ENCODE assay signal across 8 mouse cellular contexts in genomic region chr11:115722638-115723037, GRCm38 (mm10). TPM values are rescaled to one million over a fixed set of nuclear protein-coding genes. Genes with fewer than 3 reads are reported as not detected.
DNase-seq lines count a peak whose midpoint lies in the region; ATAC-seq and TF ChIP-seq lines count a peak whose summit lies in the region.

No protein-coding gene starts in this region.

- no peaks in the 10 kb centered on the region for H3K9me3 ChIP-seq in forebrain, embryonic 14.5 days (replicated peaks; ENCODE audit: control insufficient read depth, low read length)
- H3K9me3 ChIP-seq in lung, embryonic 16.5 days (ENCODE audit: control insufficient read depth, low read length): no peaks in the 10 kb centered on the region

- no peak overlapping the region for H3K27ac ChIP-seq in forebrain, embryonic 14.5 days (ENCODE audit: low read depth, low read length)
- no peak overlapping the region for H3K27ac ChIP-seq in layer of hippocampus, adult 2 months
- H3K27ac ChIP-seq in lung, embryonic 16.5 days (ENCODE audit: low read length): peak overlapping the region; percentile 35

- WGBS in forebrain, embryonic 14.5 days: 17% methylated on average over 14 of the region's 14 CpGs
- WGBS in lung, embryonic 16.5 days: 12% methylated on average over 14 of the region's 14 CpGs

- H3K36me3 ChIP-seq in forebrain, embryonic 14.5 days (ENCODE audit: control insufficient read depth, insufficient read depth, low read length): no peaks in the 10 kb centered on the region
- no peaks in the 10 kb centered on the region for H3K36me3 ChIP-seq in lung, embryonic 16.5 days (ENCODE audit: control insufficient read depth, insufficient read depth, low read length)

- DNase-seq in ES-CJ7 (ENCODE audit: low read depth, low spot score): peak; percentile 81
- peak; percentile 83 for DNase-seq in forebrain, embryonic 14.5 days (ENCODE audit: low spot score)
- peak; percentile 70 for DNase-seq in heart, postnatal 25 days (ENCODE audit: low spot score)
- DNase-seq in layer of hippocampus, adult 2 months (ENCODE audit: low spot score in 2 of 2): peak; percentile 70 to 85
- DNase-seq in retina, embryonic 14.5 days (ENCODE audit: low spot score): peak; percentile 88
- DNase-seq in thymus, postnatal 4 days: peak; percentile 87

- H3K4me1 ChIP-seq in forebrain, embryonic 14.5 days (ENCODE audit: control insufficient read depth, insufficient read depth, low read length): no peaks in the 10 kb centered on the region
- H3K4me1 ChIP-seq in lung, embryonic 16.5 days (replicated peaks; ENCODE audit: control insufficient read depth, insufficient read depth, low read length): no peaks in the 10 kb centered on the region

- H3K9ac ChIP-seq in forebrain, embryonic 14.5 days (ENCODE audit: low read length): no peak overlapping the region
- peak overlapping the region; percentile 27 for H3K9ac ChIP-seq in lung, embryonic 16.5 days (ENCODE audit: low read length)

- peak; percentile 15; the same call in 1 of the 2 replicates for ATAC-seq in cerebellum, adult (ENCODE audit: insufficient number of reproducible peaks, low FRiP score, low TSS enrichment)
- 0 out of 2 replicates have a peak, but pooled peaks have one; percentile 34 for ATAC-seq in forebrain, embryonic 14.5 days
- ATAC-seq in lung, embryonic 16.5 days (ENCODE audit: low read depth): peak; percentile 80

- intact Hi-C loops in heart, postnatal 25 days (cut with DNase I): loop anchor here (1.0 to 5.0 kb wide), 4 partner anchors 45 to 160 kb away; partner anchors contain the start of genes Tmem94 and Tsen54

- H3K4me2 ChIP-seq in forebrain, embryonic 14.5 days (ENCODE audit: low read length): no peak overlapping the region
- H3K4me2 ChIP-seq in lung, embryonic 16.5 days (ENCODE audit: low read depth, low read length): peak overlapping the region; percentile 45

- TF ChIP-seq CTCF in layer of hippocampus, adult 2 months (conservative IDR thresholded peaks at IDR 0.05): peak; percentile 100; the same call in 1 of the 2 replicates

- H3K4me3 ChIP-seq in forebrain, embryonic 14.5 days (ENCODE audit: low read depth, low read length): no peak overlapping the region
- H3K4me3 ChIP-seq in layer of hippocampus, adult 2 months: no peak overlapping the region; the same call in 1 of the 2 replicates
- peak overlapping the region; percentile 18; the same call in 1 of the 2 replicates for H3K4me3 ChIP-seq in lung, embryonic 16.5 days (ENCODE audit: low read length)

- H3K27me3 ChIP-seq in forebrain, embryonic 14.5 days (replicated peaks; ENCODE audit: control insufficient read depth, insufficient read depth, low read length): no peaks in the 10 kb centered on the region
- H3K27me3 ChIP-seq in lung, embryonic 16.5 days (ENCODE audit: control insufficient read depth, insufficient read depth, low read depth, low read length): no peaks in the 10 kb centered on the region

RNA-seq across cellular contexts. Expression of gene Grb2, which starts 14.2 kb away (rescaled TPM):
- polyA plus RNA-seq in forebrain, embryonic 14.5 days (2014; fragmentation: Nextera tagmentation; extraction: Ambion mirVana): 108 and 113 TPM in 2 replicates
- total RNA-seq in heart, postnatal 25 days (2021): 100 to 1,000 TPM; 107 to 108 TPM
- total RNA-seq in layer of hippocampus, adult 2 months (2021): 100 to 1,000 TPM; 182 to 198 TPM
- polyA plus RNA-seq in lung, embryonic 16.5 days (2015; fragmentation: Nextera tagmentation; extraction: Ambion mirVana): 81.0 and 82.7 TPM in 2 replicates

RNA-seq across cellular contexts. Expression of gene Tmem94, which starts 42.6 kb away (rescaled TPM):
- 12.4 and 19.6 TPM in 2 replicates for polyA plus RNA-seq in forebrain, embryonic 14.5 days (2014; fragmentation: Nextera tagmentation; extraction: Ambion mirVana)
- total RNA-seq in heart, postnatal 25 days (2021): 100 to 1,000 TPM; 102 to 110 TPM
- total RNA-seq in layer of hippocampus, adult 2 months (2021): 10 to 100 TPM; 47.4 to 58.2 TPM
- 28.2 and 29.1 TPM in 2 replicates for polyA plus RNA-seq in lung, embryonic 16.5 days (2015; fragmentation: Nextera tagmentation; extraction: Ambion mirVana)

Comparison
In these comparisons a context has a peak if more than half of its experiments do, and no peak if none do; other contexts are left out.
1. ATAC-seq: peak in every context shown above with its lines; median percentile 80 in lung, embryonic 16.5 days; 34 in forebrain, embryonic 14.5 days; 15 in cerebellum, adult.